Mouse (Mus musculus) small intestine, adult 2 months (tissue): ENCODE data around the gene Eme2.

ENCODE experiments used
- CTCF ChIP-seq: fragments of 200-500 bp; IDR thresholded peaks from 2 replicates; pipeline ENCODE4 v1.5.1; 2012; ENCODE audit warnings: low read depth, mild to moderate bottlenecking, control low read depth, inconsistent platforms, low read length, moderate library complexity, mixed read lengths; ENCODE audit not compliant: insufficient replicate concordance, insufficient read length; ENCODE audit errors: extremely low read depth
- POLR2A ChIP-seq: fragments of 200-500 bp; IDR thresholded peaks from 2 replicates; pipeline ENCODE4 v1.6.1; 2012; ENCODE audit warnings: low read depth, mild to moderate bottlenecking, control low read depth, inconsistent platforms, low read length, moderate library complexity

DNA sequence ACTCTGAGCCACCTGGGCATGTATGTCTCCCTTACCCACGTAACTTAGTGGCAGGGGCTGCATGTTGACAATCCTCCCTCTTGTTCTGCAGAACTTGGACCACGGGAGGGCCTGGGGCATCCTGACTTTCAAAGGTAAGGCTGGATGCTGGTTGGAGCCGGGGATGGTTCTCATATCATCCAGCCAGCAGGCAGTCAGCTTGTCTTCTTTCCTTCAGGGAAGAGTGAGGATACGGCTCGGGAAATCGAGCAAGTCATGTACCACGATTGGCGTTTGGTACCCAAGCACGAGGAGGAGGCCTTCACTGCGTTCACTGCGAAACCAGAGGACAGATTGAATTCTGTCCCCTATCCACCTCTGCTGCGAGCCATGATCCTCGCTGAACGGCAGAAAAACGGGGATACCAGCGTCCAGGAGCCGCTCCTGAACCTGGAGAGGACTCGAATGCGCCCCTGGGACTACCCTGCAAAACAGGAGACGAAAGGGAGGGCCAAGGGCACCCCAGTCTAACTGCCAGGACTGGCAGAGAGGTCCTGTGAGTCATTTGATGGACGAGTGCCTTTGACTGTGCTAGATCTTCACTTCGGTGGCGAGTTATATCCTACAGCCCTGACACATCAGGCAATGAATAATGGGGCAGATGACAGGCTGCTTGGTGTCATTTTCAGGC lies 819 bp upstream of the Eme2 start:
- TF ChIP-seq CTCF (no peak), POLR2A (no peak)
